Mouse (Mus musculus): ENCODE data around the gene Gm21954.

- TF ChIP-seq POLR2A (IDR thresholded peaks at IDR 0.05; ENCODE audit: control insufficient read depth, low read depth, low read length) (no peak), CTCF (IDR thresholded peaks at IDR 0.05; ENCODE audit: control insufficient read depth, insufficient read depth, insufficient replicate concordance, low read depth, low read length) (no peak)
Measured at GRCm38 (mm10) chr3:55511658-55512057, 39.6 kb upstream of the Gm21954 start.
